Mouse (Mus musculus): Measurements from ENCODE around the gene Zc3h12b. TPM values are rescaled to one million over a fixed set of nuclear protein-coding genes. Genes with fewer than 3 reads are reported as not detected.
A peak's percentile ranks its signal among the peaks of the same experiment; 100 is the strongest.

The Zc3h12b gene
- polyA plus RNA-seq (2015; fragmentation: Nextera tagmentation; extraction: Ambion mirVana): 1.0 and 1.5 TPM in 2 replicates

DNA sequence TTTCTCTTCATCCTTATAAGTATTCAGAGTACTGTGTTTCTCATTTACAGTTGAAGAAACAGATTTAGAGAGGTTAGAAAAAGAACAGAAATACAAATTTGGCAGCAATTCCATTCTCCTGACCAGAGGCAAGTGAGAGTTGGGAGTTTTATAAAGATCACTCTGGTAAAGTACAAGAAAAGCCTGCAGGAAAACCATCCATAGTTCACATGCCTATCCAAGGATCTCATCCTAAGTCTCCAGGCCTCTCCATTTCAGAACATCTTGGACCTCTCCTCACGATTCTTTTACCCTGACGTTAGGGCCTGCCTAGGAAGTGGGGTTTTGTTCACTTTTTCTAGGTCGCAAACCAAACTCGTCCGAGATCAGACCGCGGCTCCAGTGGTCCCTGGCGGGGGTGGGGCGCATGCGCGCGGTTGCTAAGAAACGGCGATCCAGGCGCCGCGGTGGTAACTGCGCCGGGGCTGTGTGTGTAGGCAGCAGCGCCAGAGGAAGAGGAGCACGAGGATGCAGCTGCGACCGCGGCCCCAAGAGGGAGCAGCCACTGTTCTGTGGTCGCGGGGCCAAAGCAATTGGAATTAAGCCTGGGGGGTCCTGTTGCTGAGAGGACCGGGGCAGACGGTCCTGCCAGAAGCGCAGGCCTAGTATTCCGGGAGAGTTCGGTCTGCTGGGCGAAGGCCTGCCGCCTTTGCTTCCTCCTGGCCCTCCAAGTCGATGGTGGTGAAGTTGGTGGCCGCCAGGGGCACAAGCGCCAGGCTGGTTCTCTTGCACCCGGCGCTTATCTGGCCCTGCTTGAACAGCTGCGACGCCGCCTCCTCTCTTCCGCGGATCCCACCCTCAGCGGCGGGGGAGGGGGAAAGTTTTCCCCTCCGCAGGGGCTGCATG, at the start of gene Zc3h12b:
Gene Zc3h12b, plus strand, starts transcription at position 452 of the 885 bp plus-strand sequence.
- H3K27me3 ChIP-seq: no peaks in the 10 kb centered on the region
- WGBS: 10% methylated on average over 45 of the region's 46 CpGs
- peak within 1 kb of the TSS; percentile 55 for H3K9ac ChIP-seq
- H3K36me3 ChIP-seq: no peaks in the 10 kb centered on the region
- H3K9me3 ChIP-seq (replicated peaks): no peaks in the 10 kb centered on the region
- peak; percentile 93 for ATAC-seq (replicated peaks; ENCODE audit: insufficient number of reproducible peaks, insufficient read depth, low FRiP score, low read depth)
- H3K27ac ChIP-seq: peak within 1 kb of the TSS; percentile 65
- peak within 1 kb of the TSS; percentile 65 for H3K4me2 ChIP-seq
- peak within 1 kb of the TSS; percentile 59 for H3K4me3 ChIP-seq
- H3K4me1 ChIP-seq (replicated peaks): no peaks in the 10 kb centered on the region

DNA sequence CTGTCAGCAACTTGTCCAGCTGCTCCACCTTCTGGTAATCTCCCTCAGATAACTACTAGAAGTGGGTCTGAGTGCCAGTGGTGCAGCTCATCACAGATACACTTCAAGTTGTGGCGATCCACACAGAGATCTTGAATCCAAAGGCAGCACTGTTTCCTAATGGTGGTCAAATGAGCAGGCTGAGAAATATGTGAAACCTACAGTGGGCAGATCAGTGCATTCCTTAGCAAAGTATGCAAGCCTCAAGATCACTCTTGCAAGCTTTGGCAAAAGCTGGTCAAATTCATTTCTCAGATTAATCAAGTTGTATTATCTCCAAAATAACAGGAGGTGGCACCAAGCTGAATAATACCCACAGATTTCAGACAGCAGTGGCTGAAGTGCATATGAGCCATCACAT, 29.3 kb upstream of the Zc3h12b start:
- Histone ChIP-seq H3K27me3 (no peaks in the 10 kb centered on the region), H3K4me3 (no peak overlapping the region), H3K4me2 (no peak overlapping the region), H3K27ac (no peak overlapping the region), H3K9ac (no peak overlapping the region), H3K9me3 (replicated peaks) (no peaks in the 10 kb centered on the region), H3K4me1 (replicated peaks) (no peaks in the 10 kb centered on the region), H3K36me3 (no peaks in the 10 kb centered on the region)
- ATAC-seq (replicated peaks; ENCODE audit: insufficient number of reproducible peaks, insufficient read depth, low FRiP score, low read depth): no peak
- 45% methylated on average over 1 of the region's 1 CpGs for WGBS

DNA sequence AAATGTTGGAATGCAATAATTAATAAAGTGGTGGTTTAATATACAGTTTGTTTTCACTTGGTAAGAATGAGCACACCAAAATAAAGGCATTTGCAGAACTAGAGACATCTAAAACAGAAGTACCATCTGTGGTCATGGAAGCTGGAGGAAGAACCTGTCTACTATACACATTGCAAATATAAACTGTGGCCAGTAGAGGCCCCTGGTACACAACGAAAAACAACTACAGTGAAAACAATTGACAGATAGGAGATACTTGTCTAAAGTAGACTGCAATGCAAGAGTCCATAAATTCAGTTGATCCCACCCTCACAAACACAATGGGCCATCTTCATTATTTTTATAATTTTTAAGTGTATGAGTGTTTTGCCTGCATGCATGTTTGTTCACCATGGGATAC, 24.4 kb upstream of the Zc3h12b start:
- Histone ChIP-seq H3K4me1 (replicated peaks) (no peaks in the 10 kb centered on the region), H3K27ac (no peak overlapping the region), H3K4me3 (no peak overlapping the region), H3K27me3 (no peaks in the 10 kb centered on the region), H3K9me3 (replicated peaks) (no peaks in the 10 kb centered on the region), H3K4me2 (no peak overlapping the region), H3K9ac (no peak overlapping the region), H3K36me3 (no peaks in the 10 kb centered on the region)
- no peak for ATAC-seq (replicated peaks; ENCODE audit: insufficient number of reproducible peaks, insufficient read depth, low FRiP score, low read depth)
- 59% methylated on average over 1 of the region's 1 CpGs for WGBS

DNA sequence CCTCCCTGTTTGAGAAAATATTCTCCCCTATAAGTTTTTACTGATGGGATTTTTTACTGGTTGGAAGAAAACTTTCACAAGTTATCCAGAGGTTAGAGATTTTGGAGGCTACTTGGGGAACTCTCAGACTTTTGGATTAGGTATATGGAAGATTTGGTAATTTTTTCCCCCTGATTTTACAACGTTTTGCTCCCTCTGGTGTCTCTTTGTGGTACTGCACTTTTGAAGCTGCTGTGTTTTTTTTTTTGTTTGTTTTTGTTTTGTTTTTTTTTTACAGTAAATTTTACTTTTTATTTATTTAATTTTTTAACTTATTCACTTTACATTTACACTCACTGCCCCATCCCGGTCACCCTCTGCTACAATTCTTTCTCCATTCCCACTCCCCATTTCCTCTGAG, 26.8 kb downstream of the Zc3h12b start:
- H3K4me3 ChIP-seq: no peak overlapping the region
- H3K4me2 ChIP-seq: no peak overlapping the region
- no peak for ATAC-seq (replicated peaks; ENCODE audit: insufficient number of reproducible peaks, insufficient read depth, low FRiP score, low read depth)
- 35% methylated on average over 2 of the region's 2 CpGs for WGBS
- H3K36me3 ChIP-seq: no peaks in the 10 kb centered on the region
- H3K27ac ChIP-seq: no peak overlapping the region
- H3K27me3 ChIP-seq: no peaks in the 10 kb centered on the region
- no peaks in the 10 kb centered on the region for H3K4me1 ChIP-seq (replicated peaks)
- no peak overlapping the region for H3K9ac ChIP-seq
- H3K9me3 ChIP-seq (replicated peaks): no peaks in the 10 kb centered on the region

DNA sequence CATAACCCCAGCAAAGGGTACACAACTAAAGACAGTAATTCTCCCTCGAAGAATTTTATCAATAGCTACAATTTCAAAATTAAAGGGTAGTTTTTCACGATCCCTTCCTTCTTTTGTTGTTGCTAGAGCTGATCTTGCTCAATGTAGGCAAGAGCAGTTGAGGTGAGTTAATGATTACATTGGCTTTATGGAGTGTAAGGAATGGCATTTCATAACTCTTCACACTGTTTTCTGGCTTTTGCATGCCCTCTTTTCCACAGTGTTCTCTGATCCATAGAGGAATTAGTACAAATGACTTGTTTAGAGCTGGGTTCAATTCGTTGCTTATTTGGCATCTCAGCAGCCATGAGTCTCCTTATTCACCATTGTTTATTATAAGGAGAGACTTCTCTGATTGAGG, 84.4 kb downstream of the Zc3h12b start:
- 81% methylated on average over 3 of the region's 3 CpGs for WGBS
- Histone ChIP-seq H3K4me3 (no peak overlapping the region), H3K27me3 (no peaks in the 10 kb centered on the region), H3K4me2 (no peak overlapping the region), H3K4me1 (replicated peaks) (no peaks in the 10 kb centered on the region), H3K27ac (no peak overlapping the region), H3K9ac (no peak overlapping the region), H3K36me3 (no peaks in the 10 kb centered on the region), H3K9me3 (replicated peaks) (no peaks in the 10 kb centered on the region)
- ATAC-seq (replicated peaks; ENCODE audit: insufficient number of reproducible peaks, insufficient read depth, low FRiP score, low read depth): no peak

DNA sequence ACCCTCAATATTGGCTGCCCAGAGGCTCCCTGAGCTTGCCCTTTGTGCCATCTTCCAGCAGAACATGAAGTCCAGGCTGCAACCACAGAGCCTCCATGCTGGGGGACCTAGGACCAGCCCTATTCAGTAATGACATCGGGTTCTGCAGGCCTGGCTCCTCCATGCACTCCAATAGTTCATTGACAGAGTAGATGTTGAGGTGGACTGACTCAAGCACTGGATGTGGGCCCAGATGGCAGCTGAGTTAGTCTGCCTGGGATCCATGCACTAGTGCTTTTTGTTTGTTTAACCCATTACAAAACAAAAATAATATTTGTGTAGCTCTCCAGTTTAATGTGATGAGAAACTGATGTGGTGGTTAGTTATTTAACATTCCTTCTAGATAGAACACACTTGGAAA, 90.3 kb downstream of the Zc3h12b start:
- H3K9me3 ChIP-seq (replicated peaks): no peaks in the 10 kb centered on the region
- H3K4me1 ChIP-seq (replicated peaks): no peaks in the 10 kb centered on the region
- no peak overlapping the region for H3K9ac ChIP-seq
- H3K36me3 ChIP-seq: no peaks in the 10 kb centered on the region
- no peak overlapping the region for H3K4me2 ChIP-seq
- H3K27me3 ChIP-seq: no peaks in the 10 kb centered on the region
- 74% methylated on average over 1 of the region's 1 CpGs for WGBS
- no peak overlapping the region for H3K27ac ChIP-seq
- H3K4me3 ChIP-seq: no peak overlapping the region
- no peak for ATAC-seq (replicated peaks; ENCODE audit: insufficient number of reproducible peaks, insufficient read depth, low FRiP score, low read depth)

DNA sequence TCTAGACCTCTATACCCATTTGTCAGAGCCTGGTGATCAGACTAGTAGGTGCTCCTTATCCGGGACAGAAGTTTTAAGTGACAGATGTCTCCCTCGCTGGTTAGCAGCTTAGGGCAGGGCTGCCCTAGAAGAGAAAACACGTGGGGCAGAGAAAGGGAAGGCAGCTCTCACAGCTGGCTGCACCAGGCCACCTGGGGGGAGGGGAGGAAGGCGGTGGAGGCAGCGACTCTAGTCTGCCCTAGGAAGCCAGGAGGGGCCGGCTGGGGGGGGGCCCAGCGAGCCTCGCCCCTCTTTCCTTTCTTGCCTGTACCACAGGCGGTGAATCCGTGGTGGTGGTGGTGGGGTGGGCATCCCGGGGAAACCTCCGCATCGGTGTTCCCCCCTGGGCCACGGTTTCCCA, 141.3 kb downstream of the Zc3h12b start:
- Histone ChIP-seq H3K4me3 (no peak overlapping the region), H3K27me3 (no peaks in the 10 kb centered on the region), H3K27ac (no peak overlapping the region), H3K9me3 (replicated peaks) (no peaks in the 10 kb centered on the region), H3K9ac (no peak overlapping the region), H3K4me2 (no peak overlapping the region), H3K4me1 (replicated peaks) (no peaks in the 10 kb centered on the region), H3K36me3 (no peaks in the 10 kb centered on the region)
- ATAC-seq (replicated peaks; ENCODE audit: insufficient number of reproducible peaks, insufficient read depth, low FRiP score, low read depth): no peak
- WGBS: 61% methylated on average over 12 of the region's 14 CpGs

DNA sequence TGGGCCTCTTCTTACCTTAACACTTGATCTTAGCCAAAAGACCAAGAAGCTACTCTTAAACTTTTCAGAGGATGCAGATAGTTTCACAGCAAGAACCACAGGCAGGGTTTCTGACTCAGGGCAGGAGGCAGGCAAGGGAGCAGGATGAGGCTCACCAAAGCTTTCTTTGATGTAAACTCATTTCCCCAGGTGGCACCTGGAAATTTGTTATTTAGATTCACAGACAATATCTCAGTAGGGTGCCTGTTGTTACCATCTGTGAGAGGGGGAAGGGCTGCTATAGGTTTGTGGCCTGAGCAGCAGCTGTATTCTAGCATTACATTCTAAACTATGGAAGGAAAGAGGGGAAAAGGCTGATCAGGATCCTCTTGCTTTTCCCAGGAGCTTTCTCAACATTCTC, 169.6 kb downstream of the Zc3h12b start:
- Histone ChIP-seq H3K4me3 (no peak overlapping the region), H3K4me2 (no peak overlapping the region), H3K36me3 (no peaks in the 10 kb centered on the region), H3K9me3 (replicated peaks) (no peaks in the 10 kb centered on the region), H3K27ac (no peak overlapping the region), H3K4me1 (replicated peaks) (no peaks in the 10 kb centered on the region), H3K27me3 (no peaks in the 10 kb centered on the region), H3K9ac (no peak overlapping the region)
- no peak for ATAC-seq (replicated peaks; ENCODE audit: insufficient number of reproducible peaks, insufficient read depth, low FRiP score, low read depth)

DNA sequence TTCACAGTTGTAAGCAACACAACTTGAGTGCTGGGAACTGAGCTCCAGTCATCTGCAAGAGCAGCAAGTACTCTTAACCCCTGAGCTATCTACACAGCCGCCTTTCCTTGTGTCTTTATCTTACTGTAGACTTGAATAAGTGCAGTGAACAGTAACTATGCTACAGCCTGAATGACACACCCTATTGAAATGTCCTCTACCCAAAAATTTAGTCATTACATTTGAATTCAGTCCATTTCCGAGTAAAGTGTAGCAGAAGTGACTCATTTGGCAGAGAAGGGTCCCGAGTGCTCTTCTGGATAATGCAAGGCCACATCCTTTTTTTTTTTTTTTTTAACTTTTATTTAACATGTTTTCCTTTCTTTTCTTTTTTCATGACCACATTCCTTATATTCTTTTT, 191.2 kb downstream of the Zc3h12b start:
- no peaks in the 10 kb centered on the region for H3K36me3 ChIP-seq
- no peaks in the 10 kb centered on the region for H3K27me3 ChIP-seq
- no peaks in the 10 kb centered on the region for H3K9me3 ChIP-seq (replicated peaks)
- H3K4me1 ChIP-seq (replicated peaks): no peaks in the 10 kb centered on the region
- 75% methylated on average over 3 of the region's 3 CpGs for WGBS
- H3K9ac ChIP-seq: no peak overlapping the region
- no peak for ATAC-seq (replicated peaks; ENCODE audit: insufficient number of reproducible peaks, insufficient read depth, low FRiP score, low read depth)
- no peak overlapping the region for H3K4me3 ChIP-seq
- no peak overlapping the region for H3K27ac ChIP-seq
- no peak overlapping the region for H3K4me2 ChIP-seq

DNA sequence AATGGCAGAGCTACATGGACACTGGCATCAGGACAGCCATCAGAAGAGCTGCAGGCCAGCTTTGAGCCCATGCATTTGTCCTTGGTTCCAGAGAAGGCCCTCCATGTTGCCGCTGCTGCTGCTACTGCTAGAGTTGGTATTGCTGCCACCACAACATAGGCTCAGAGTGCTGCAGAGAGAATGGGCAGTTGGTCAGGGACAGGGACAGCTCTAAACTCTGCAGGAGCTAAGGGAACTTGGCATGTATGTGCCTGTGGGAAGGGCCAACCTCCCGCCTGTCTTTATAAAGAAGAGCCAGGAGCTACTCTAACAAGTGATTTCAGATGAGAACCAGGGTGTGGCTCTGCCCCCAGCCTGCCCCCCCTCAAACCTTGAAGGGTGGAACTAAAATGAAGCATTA, 224.0 kb downstream of the Zc3h12b start:
- Histone ChIP-seq H3K4me2 (no peak overlapping the region), H3K4me3 (no peak overlapping the region), H3K27ac (no peak overlapping the region), H3K4me1 (replicated peaks) (no peaks in the 10 kb centered on the region), H3K9ac (no peak overlapping the region), H3K9me3 (replicated peaks) (no peaks in the 10 kb centered on the region), H3K27me3 (no peaks in the 10 kb centered on the region), H3K36me3 (peaks cover 8% of the 10 kb centered on the region; the same call in 1 of the 2 replicates)
- ATAC-seq (replicated peaks; ENCODE audit: insufficient number of reproducible peaks, insufficient read depth, low FRiP score, low read depth): no peak
- 78% methylated on average over 2 of the region's 2 CpGs for WGBS

DNA sequence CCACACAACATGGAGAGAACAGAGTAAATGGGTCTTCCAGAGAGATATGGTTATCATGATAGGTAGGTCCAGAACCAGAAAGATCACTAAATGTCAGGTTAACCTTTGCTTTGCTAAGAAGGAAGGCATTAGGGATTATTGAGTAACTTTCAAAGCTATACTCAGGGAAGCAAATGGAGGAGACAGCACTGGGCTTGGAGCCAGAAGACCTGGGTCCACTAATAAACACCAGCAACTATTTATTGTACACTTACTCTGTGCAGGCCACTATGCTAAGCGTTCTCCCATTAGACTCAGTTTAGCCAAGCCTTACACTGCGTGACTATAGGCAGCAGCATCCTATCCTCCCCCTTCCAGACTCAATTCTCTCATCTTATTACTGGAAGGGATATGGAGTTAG, 234.0 kb downstream of the Zc3h12b start:
- ATAC-seq (replicated peaks; ENCODE audit: insufficient number of reproducible peaks, insufficient read depth, low FRiP score, low read depth): no peak
- no peaks in the 10 kb centered on the region for H3K27me3 ChIP-seq
- H3K27ac ChIP-seq: no peak overlapping the region
- WGBS: 90% methylated on average over 2 of the region's 2 CpGs
- no peaks in the 10 kb centered on the region for H3K9me3 ChIP-seq (replicated peaks)
- no peak overlapping the region for H3K9ac ChIP-seq
- H3K36me3 ChIP-seq: peaks cover 18% of the 10 kb centered on the region; the same call in 1 of the 2 replicates
- H3K4me3 ChIP-seq: no peak overlapping the region
- H3K4me2 ChIP-seq: no peak overlapping the region
- H3K4me1 ChIP-seq (replicated peaks): no peaks in the 10 kb centered on the region

DNA sequence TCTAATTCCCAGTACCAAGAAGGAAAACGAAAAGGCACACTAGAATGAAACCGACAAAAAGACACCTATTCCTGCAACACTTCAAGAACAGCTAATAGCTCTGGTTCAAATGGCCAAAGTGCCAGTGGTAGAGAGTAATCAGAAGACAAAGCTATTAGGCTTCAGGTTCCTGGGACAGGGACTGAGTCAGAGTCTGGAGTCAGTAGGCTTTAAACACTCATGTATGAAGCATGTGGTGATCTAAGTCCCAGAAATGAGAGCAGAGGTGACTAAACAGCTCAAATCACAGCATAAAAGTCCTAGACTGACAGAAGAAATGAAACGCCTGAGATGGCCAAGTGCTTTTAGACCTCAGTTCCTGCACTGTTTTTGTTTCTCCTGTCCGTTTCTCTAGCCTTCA, 236.7 kb downstream of the Zc3h12b start:
- Histone ChIP-seq H3K4me2 (no peak overlapping the region), H3K36me3 (peaks cover 16% of the 10 kb centered on the region; the same call in 1 of the 2 replicates)

More for the DNA sequence above, 236.7 kb downstream of the Zc3h12b start:
- no peaks in the 10 kb centered on the region for H3K27me3 ChIP-seq
- no peak overlapping the region for H3K9ac ChIP-seq
- H3K4me1 ChIP-seq (replicated peaks): no peaks in the 10 kb centered on the region
- WGBS: 65% methylated on average over 4 of the region's 4 CpGs
- no peak overlapping the region for H3K4me3 ChIP-seq
- H3K9me3 ChIP-seq (replicated peaks): no peaks in the 10 kb centered on the region
- H3K27ac ChIP-seq: no peak overlapping the region
- ATAC-seq (replicated peaks; ENCODE audit: insufficient number of reproducible peaks, insufficient read depth, low FRiP score, low read depth): no peak
